Mouse (Mus musculus): ENCODE results near the gene Tcaf3. TPM values are rescaled to one million over a fixed set of nuclear protein-coding genes. Genes with fewer than 3 reads are reported as not detected.

The Tcaf3 gene
- polyA plus RNA-seq, 1 experiment = not detected

GRCm38 (mm10) chr6:42593138-42593882 lies 4.2 kb downstream of the Tcaf3 start:
- H3K27ac ChIP-seq (ENCODE audit: control insufficient read depth, insufficient read depth, low read depth, low read length) = no peak overlapping the region
- H3K4me1 ChIP-seq (ENCODE audit: control insufficient read depth, insufficient read depth, low read length) = peaks cover 3% of the 10 kb centered on the region; the same call in 1 of the 2 replicates
- no peaks in the 10 kb centered on the region for H3K36me3 ChIP-seq (ENCODE audit: control insufficient read depth, insufficient read depth, low read length)
- H3K27me3 ChIP-seq (ENCODE audit: control insufficient read depth, insufficient read depth, low read length) = no peaks in the 10 kb centered on the region
- no peak for TF ChIP-seq CTCF (IDR thresholded peaks at IDR 0.05; ENCODE audit: control insufficient read depth, insufficient read depth, insufficient replicate concordance, low read depth, low read length)
- no peak for TF ChIP-seq POLR2A (IDR thresholded peaks at IDR 0.05; ENCODE audit: control insufficient read depth, low read depth, low read length)
- H3K4me3 ChIP-seq (ENCODE audit: control insufficient read depth, low read depth, low read length) = no peak overlapping the region

GRCm38 (mm10) chr6:42586569-42586968 lies 10.9 kb downstream of the Tcaf3 start:
- Histone ChIP-seq H3K4me1 (ENCODE audit: control insufficient read depth, insufficient read depth, low read length) (no peaks in the 10 kb centered on the region), H3K36me3 (ENCODE audit: control insufficient read depth, insufficient read depth, low read length) (no peaks in the 10 kb centered on the region), H3K4me3 (ENCODE audit: control insufficient read depth, low read depth, low read length) (no peak overlapping the region), H3K27me3 (ENCODE audit: control insufficient read depth, insufficient read depth, low read length) (no peaks in the 10 kb centered on the region), H3K27ac (ENCODE audit: control insufficient read depth, insufficient read depth, low read depth, low read length) (no peak overlapping the region)
- TF ChIP-seq POLR2A (IDR thresholded peaks at IDR 0.05; ENCODE audit: control insufficient read depth, low read depth, low read length) (no peak), CTCF (IDR thresholded peaks at IDR 0.05; ENCODE audit: control insufficient read depth, insufficient read depth, insufficient replicate concordance, low read depth, low read length) (no peak)

GRCm38 (mm10) chr6:42583488-42583872 lies 14.0 kb downstream of the Tcaf3 start:
- H3K36me3 ChIP-seq (ENCODE audit: control insufficient read depth, insufficient read depth, low read length) = no peaks in the 10 kb centered on the region
- no peak overlapping the region for H3K4me3 ChIP-seq (ENCODE audit: control insufficient read depth, low read depth, low read length)
- H3K27ac ChIP-seq (ENCODE audit: control insufficient read depth, insufficient read depth, low read depth, low read length) = no peak overlapping the region
- no peaks in the 10 kb centered on the region for H3K27me3 ChIP-seq (ENCODE audit: control insufficient read depth, insufficient read depth, low read length)
- TF ChIP-seq CTCF (IDR thresholded peaks at IDR 0.05; ENCODE audit: control insufficient read depth, insufficient read depth, insufficient replicate concordance, low read depth, low read length) (peak; percentile 47; the same call in 1 of the 2 replicates), POLR2A (IDR thresholded peaks at IDR 0.05; ENCODE audit: control insufficient read depth, low read depth, low read length) (no peak)
- no peaks in the 10 kb centered on the region for H3K4me1 ChIP-seq (ENCODE audit: control insufficient read depth, insufficient read depth, low read length)

- no peaks in the 10 kb centered on the region for H3K36me3 ChIP-seq (ENCODE audit: control insufficient read depth, insufficient read depth, low read length)
- no peaks in the 10 kb centered on the region for H3K27me3 ChIP-seq (ENCODE audit: control insufficient read depth, insufficient read depth, low read length)
- H3K4me3 ChIP-seq (ENCODE audit: control insufficient read depth, low read depth, low read length) = no peak overlapping the region
- no peaks in the 10 kb centered on the region for H3K4me1 ChIP-seq (ENCODE audit: control insufficient read depth, insufficient read depth, low read length)
- no peak overlapping the region for H3K27ac ChIP-seq (ENCODE audit: control insufficient read depth, insufficient read depth, low read depth, low read length)
- no peak for TF ChIP-seq CTCF (IDR thresholded peaks at IDR 0.05; ENCODE audit: control insufficient read depth, insufficient read depth, insufficient replicate concordance, low read depth, low read length)
- TF ChIP-seq POLR2A (IDR thresholded peaks at IDR 0.05; ENCODE audit: control insufficient read depth, low read depth, low read length) = no peak
Measured at GRCm38 (mm10) chr6:42582741-42583487, 14.6 kb downstream of the Tcaf3 start.

- TF ChIP-seq CTCF (IDR thresholded peaks at IDR 0.05; ENCODE audit: control insufficient read depth, insufficient read depth, insufficient replicate concordance, low read depth, low read length) (no peak), POLR2A (IDR thresholded peaks at IDR 0.05; ENCODE audit: control insufficient read depth, low read depth, low read length) (no peak)
- no peaks in the 10 kb centered on the region for H3K4me1 ChIP-seq (ENCODE audit: control insufficient read depth, insufficient read depth, low read length)
- no peaks in the 10 kb centered on the region for H3K36me3 ChIP-seq (ENCODE audit: control insufficient read depth, insufficient read depth, low read length)
- H3K4me3 ChIP-seq (ENCODE audit: control insufficient read depth, low read depth, low read length) = no peak overlapping the region
- H3K27ac ChIP-seq (ENCODE audit: control insufficient read depth, insufficient read depth, low read depth, low read length) = no peak overlapping the region
- no peaks in the 10 kb centered on the region for H3K27me3 ChIP-seq (ENCODE audit: control insufficient read depth, insufficient read depth, low read length)
Measured at GRCm38 (mm10) chr6:42578678-42579077, 18.8 kb downstream of the Tcaf3 start.

GRCm38 (mm10) chr6:42577433-42577832 lies 20.1 kb downstream of the Tcaf3 start:
- H3K36me3 ChIP-seq (ENCODE audit: control insufficient read depth, insufficient read depth, low read length) = no peaks in the 10 kb centered on the region
- no peaks in the 10 kb centered on the region for H3K4me1 ChIP-seq (ENCODE audit: control insufficient read depth, insufficient read depth, low read length)
- no peak for TF ChIP-seq POLR2A (IDR thresholded peaks at IDR 0.05; ENCODE audit: control insufficient read depth, low read depth, low read length)
- TF ChIP-seq CTCF (IDR thresholded peaks at IDR 0.05; ENCODE audit: control insufficient read depth, insufficient read depth, insufficient replicate concordance, low read depth, low read length) = no peak
- no peaks in the 10 kb centered on the region for H3K27me3 ChIP-seq (ENCODE audit: control insufficient read depth, insufficient read depth, low read length)
- H3K4me3 ChIP-seq (ENCODE audit: control insufficient read depth, low read depth, low read length) = no peak overlapping the region
- no peak overlapping the region for H3K27ac ChIP-seq (ENCODE audit: control insufficient read depth, insufficient read depth, low read depth, low read length)

GRCm38 (mm10) chr6:42568205-42568604 lies 29.3 kb downstream of the Tcaf3 start:
- TF ChIP-seq POLR2A (IDR thresholded peaks at IDR 0.05; ENCODE audit: control insufficient read depth, low read depth, low read length) (no peak), CTCF (IDR thresholded peaks at IDR 0.05; ENCODE audit: control insufficient read depth, insufficient read depth, insufficient replicate concordance, low read depth, low read length) (no peak)
- H3K4me3 ChIP-seq (ENCODE audit: control insufficient read depth, low read depth, low read length) = no peak overlapping the region
- no peaks in the 10 kb centered on the region for H3K36me3 ChIP-seq (ENCODE audit: control insufficient read depth, insufficient read depth, low read length)
- H3K27ac ChIP-seq (ENCODE audit: control insufficient read depth, insufficient read depth, low read depth, low read length) = no peak overlapping the region
- H3K27me3 ChIP-seq (ENCODE audit: control insufficient read depth, insufficient read depth, low read length) = no peaks in the 10 kb centered on the region
- no peaks in the 10 kb centered on the region for H3K4me1 ChIP-seq (ENCODE audit: control insufficient read depth, insufficient read depth, low read length)

Data from testis, adult 2 months (tissue).